In the genomic region with DNA sequence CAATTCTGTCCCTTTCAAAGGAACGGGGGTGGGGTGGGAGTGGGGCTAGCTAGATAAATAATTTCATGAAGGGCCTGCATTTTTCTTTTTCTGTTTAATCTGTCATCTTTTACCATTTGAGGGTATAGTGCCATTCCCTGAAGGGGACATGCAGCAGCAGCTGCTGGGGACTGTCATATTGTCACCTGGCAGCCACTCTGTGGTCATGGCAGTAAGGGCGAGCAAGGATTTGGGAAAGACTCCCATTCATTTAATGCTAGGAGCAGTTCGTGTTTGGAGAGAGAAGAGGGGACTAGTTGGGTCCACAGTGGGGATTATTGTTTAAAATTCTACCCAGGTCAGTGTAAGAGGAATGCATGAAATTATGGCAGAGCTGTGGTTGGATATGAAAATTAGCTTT, we compare ENCODE assay signal across 25 mouse cellular contexts. TPM values are rescaled to one million over a fixed set of nuclear protein-coding genes. Genes with fewer than 3 reads are reported as not detected.
A peak's percentile ranks its signal among the peaks of the same experiment; 100 is the strongest.
DNase-seq lines count a peak whose midpoint lies in the region.
"Had no signal": no experiment of that assay in that cellular context is flagged by ENCODE, and none has a peak within 500 bp of the region (broad histone marks: within the 10 kb centered on the region; RNA-seq: fewer than 3 reads in every experiment).

No protein-coding gene starts in this region.

- no peak overlapping the region for H3K4me3 ChIP-seq in heart, embryonic 10.5 days
- H3K4me3 ChIP-seq: embryonic facial prominence, embryonic 10.5 days; embryonic facial prominence, embryonic 12.5 days; forebrain, embryonic 13.5 days; forebrain, embryonic 15.5 days had no signal

- no peaks in the 10 kb centered on the region for H3K27me3 ChIP-seq in heart, embryonic 10.5 days (ENCODE audit: insufficient read depth, poor library complexity, severe bottlenecking)
- H3K27me3 ChIP-seq: embryonic facial prominence, embryonic 12.5 days; forebrain, embryonic 13.5 days; forebrain, embryonic 15.5 days had no signal

- 61% methylated on average over 3 of the region's 3 CpGs for WGBS in heart, embryonic 10.5 days

- no peaks in the 10 kb centered on the region for H3K36me3 ChIP-seq in heart, embryonic 10.5 days
- H3K36me3 ChIP-seq: embryonic facial prominence, embryonic 10.5 days; embryonic facial prominence, embryonic 12.5 days; forebrain, embryonic 15.5 days had no signal

- H3K27ac ChIP-seq in heart, embryonic 10.5 days, result 0 out of 2 replicates have a peak overlapping the region, but pooled peaks have one; percentile 59
- H3K27ac ChIP-seq: embryonic facial prominence, embryonic 10.5 days; embryonic facial prominence, embryonic 12.5 days; forebrain, embryonic 13.5 days; forebrain, embryonic 15.5 days had no signal

- H3K9me3 ChIP-seq in heart, embryonic 10.5 days, result no peaks in the 10 kb centered on the region; the same call in 1 of the 2 replicates
- H3K9me3 ChIP-seq: embryonic facial prominence, embryonic 10.5 days; forebrain, embryonic 13.5 days; forebrain, embryonic 15.5 days had no signal

- intact Hi-C loops in heart, postnatal 14 days (cut with DNase I), result no loop called here

- peak; percentile 68 for DNase-seq in heart, adult 11 months
- no peak for DNase-seq in heart, adult 9 months (ENCODE audit: low spot score in 2 of 2)
- DNase-seq in heart, embryonic 10.5 days (ENCODE audit: low spot score), result no peak
- DNase-seq in heart, postnatal 14 days, result no peak
- DNase-seq in cerebellum, postnatal 4 days (ENCODE audit: low spot score in 2 of 2), result no peak
- DNase-seq: adrenal gland, adult 2 months; adrenal gland, postnatal 10 days; adrenal gland, postnatal 25 days; cerebellum, adult 11 months; cerebellum, adult 18-20 months; cerebellum, adult 8-10 months; cerebellum, adult 9-11 months; cerebellum, postnatal 14 days; cerebellum, postnatal 36 days; forebrain, postnatal 0 days had no signal

- H3K4me1 ChIP-seq in heart, embryonic 10.5 days, result peaks cover 20% of the 10 kb centered on the region
- H3K4me1 ChIP-seq: embryonic facial prominence, embryonic 12.5 days; forebrain, embryonic 15.5 days had no signal

RNA-seq across cellular contexts. Expression of a gene that starts 16.3 kb away (rescaled TPM):
- polyA plus RNA-seq in heart, embryonic 10.5 days (2016; fragmentation: Nextera tagmentation; extraction: Ambion mirVana), result 0.03 TPM in 1 of 2 replicates, not detected in the other
- under 1 TPM; 0.26 to 0.41 TPM for total RNA-seq in heart, postnatal 14 days (2021)
- total RNA-seq: adrenal gland, adult 2 months; adrenal gland, postnatal 10 days; adrenal gland, postnatal 25 days; adrenal gland, postnatal 4 days; forebrain, postnatal 0 days; MEL had no signal
- polyA plus RNA-seq: adrenal gland, adult 2 months; brain, embryonic 14.5 days; C2C12; embryonic facial prominence, embryonic 10.5 days; embryonic facial prominence, embryonic 12.5 days; embryonic facial prominence, embryonic 14.5 days; forebrain, embryonic 11.5 days; forebrain, embryonic 13.5 days; forebrain, embryonic 15.5 days; forebrain, postnatal 0 days had no signal

RNA-seq across cellular contexts. Expression of a gene that starts 31.8 kb away (rescaled TPM):
- 13.9 and 27.9 TPM in 2 replicates for polyA plus RNA-seq in heart, embryonic 10.5 days (2016; fragmentation: Nextera tagmentation; extraction: Ambion mirVana)
- total RNA-seq in heart, postnatal 14 days (2021), result 100 to 1,000 TPM; 154 to 172 TPM
- total RNA-seq: MEL had no signal
